Comparison of ENCODE assay signal across 12 mouse cellular contexts in the genomic region with DNA sequence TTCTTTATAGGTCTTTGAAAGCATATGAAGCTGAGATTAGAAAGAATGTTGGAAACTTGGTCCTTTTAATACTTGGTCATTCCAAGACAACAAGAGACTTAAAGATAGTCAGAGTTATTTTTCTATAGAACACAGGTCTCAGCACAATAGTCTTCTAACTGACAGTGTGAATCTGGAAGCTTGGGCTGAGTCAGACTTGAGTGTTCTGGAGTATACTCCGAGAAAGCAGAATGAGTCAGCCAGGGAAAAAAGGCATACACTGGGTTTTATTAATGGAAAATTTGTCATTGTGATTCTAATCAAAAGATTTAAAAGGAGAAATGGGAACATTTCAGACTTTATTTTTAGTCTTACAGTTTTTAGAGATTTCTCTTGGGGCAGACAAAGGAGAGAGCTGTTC.
"Had no signal": no experiment of that assay in that cellular context is flagged by ENCODE, and none has a peak within 500 bp of the region (broad histone marks: within the 10 kb centered on the region; RNA-seq: fewer than 3 reads in every experiment).

No protein-coding gene starts in this region.

- H3K9me3 ChIP-seq: limb, embryonic 15.5 days; liver, embryonic 12.5 days; midbrain, embryonic 10.5 days; neural tube, embryonic 12.5 days had no signal

- H3K9ac ChIP-seq: limb, embryonic 15.5 days; liver, embryonic 12.5 days; lung, embryonic 14.5 days; neural tube, embryonic 12.5 days had no signal

- H3K4me3 ChIP-seq: left cerebral cortex, adult 2 months; limb, embryonic 15.5 days; liver, embryonic 12.5 days; midbrain, embryonic 10.5 days; neural tube, embryonic 12.5 days had no signal

- H3K27me3 ChIP-seq: limb, embryonic 15.5 days; liver, embryonic 12.5 days; neural tube, embryonic 12.5 days had no signal

- ATAC-seq: liver, embryonic 12.5 days had no signal

- H3K27ac ChIP-seq: left cerebral cortex, adult 2 months; limb, embryonic 15.5 days; liver, embryonic 12.5 days; midbrain, embryonic 10.5 days; neural tube, embryonic 12.5 days had no signal

- DNase-seq: kidney, postnatal 25 days; lung, embryonic 14.5 days; lung, postnatal 10 days; lung, postnatal 4 days; midbrain, embryonic 14.5 days; thymus, adult 18-20 months; thymus, postnatal 14 days had no signal

- H3K4me1 ChIP-seq: limb, embryonic 15.5 days; liver, embryonic 12.5 days; midbrain, embryonic 10.5 days had no signal

- H3K36me3 ChIP-seq: limb, embryonic 15.5 days; liver, embryonic 12.5 days; midbrain, embryonic 10.5 days; neural tube, embryonic 12.5 days had no signal

- H3K4me2 ChIP-seq: limb, embryonic 15.5 days; liver, embryonic 12.5 days; lung, embryonic 14.5 days; neural tube, embryonic 12.5 days had no signal
